Mouse (Mus musculus) small intestine, adult 2 months (tissue): ENCODE results near the gene Rnf19b. TPM values are rescaled to one million over a fixed set of nuclear protein-coding genes. Genes with fewer than 3 reads are reported as not detected.
A peak's percentile ranks its signal among the peaks of the same experiment; 100 is the strongest.

Experiments used
- H3K27ac ChIP-seq: fragments of 200-500 bp; 2 replicates; pipeline ENCODE4 v1.5.1; 2012; ENCODE audit warnings: low read depth, low read length, control low read depth, inconsistent platforms; ENCODE audit not compliant: insufficient read depth
- H3K27me3 ChIP-seq: fragments of 200-500 bp; 2 replicates; pipeline ENCODE4 v1.6.1; 2012; ENCODE audit warnings: mild to moderate bottlenecking, moderate library complexity, low read length, inconsistent platforms; ENCODE audit not compliant: control insufficient read depth, insufficient read depth
- H3K36me3 ChIP-seq: fragments of 200-500 bp; 2 replicates; pipeline ENCODE4 v1.6.1; 2012; ENCODE audit warnings: mild to moderate bottlenecking, low read length, control low read depth, inconsistent platforms; ENCODE audit not compliant: control insufficient read depth, insufficient read depth
- H3K4me1 ChIP-seq: fragments of 200-500 bp; 2 replicates; pipeline ENCODE4 v1.6.1; 2012; ENCODE audit warnings: low read length, inconsistent platforms, mixed read lengths; ENCODE audit not compliant: control insufficient read depth, insufficient read depth, insufficient read length
- H3K4me3 ChIP-seq: fragments of 200-500 bp; 2 replicates; pipeline ENCODE4 v1.5.1; 2012; ENCODE audit warnings: low read depth, mild to moderate bottlenecking, control low read depth, inconsistent platforms, low read length, moderate library complexity
- CTCF ChIP-seq: fragments of 200-500 bp; IDR thresholded peaks from 2 replicates; pipeline ENCODE4 v1.5.1; 2012; ENCODE audit warnings: low read depth, mild to moderate bottlenecking, control low read depth, inconsistent platforms, low read length, moderate library complexity, mixed read lengths; ENCODE audit not compliant: insufficient replicate concordance, insufficient read length; ENCODE audit errors: extremely low read depth
- POLR2A ChIP-seq: fragments of 200-500 bp; IDR thresholded peaks from 2 replicates; pipeline ENCODE4 v1.6.1; 2012; ENCODE audit warnings: low read depth, mild to moderate bottlenecking, control low read depth, inconsistent platforms, low read length, moderate library complexity
- WGBS: fragments of 180-500 bp; shearing (Covaris S2); methylation state at CpG from one replicate; pipeline ENCODE4 v1.1.7; 2018; 5-methylcytosine and 5-hydroxymethylcytosine counted together
- polyA plus RNA-seq: library from polyadenylated mRNA; depleted of rRNA; stranded (reverse); fragments of >200 nt; gene quantifications from 2 replicates; pipeline ENCODE4 v1.2.3, GENCODE M21; 2012

Rnf19b gene
- polyA plus RNA-seq, 1 experiment = 218 TPM

- no peaks in the 10 kb centered on the region for H3K36me3 ChIP-seq
- no peak overlapping the region for H3K4me3 ChIP-seq
- H3K27ac ChIP-seq = no peak overlapping the region
- no peak for TF ChIP-seq POLR2A
- TF ChIP-seq CTCF = no peak
- H3K27me3 ChIP-seq = peaks cover 29% of the 10 kb centered on the region
- peaks cover 7% of the 10 kb centered on the region for H3K4me1 ChIP-seq
- 62% methylated on average over 4 of the region's 4 CpGs for WGBS
Observed at GRCm38 (mm10) chr4:129050365-129050764, 7.7 kb upstream of the Rnf19b start.

DNA sequence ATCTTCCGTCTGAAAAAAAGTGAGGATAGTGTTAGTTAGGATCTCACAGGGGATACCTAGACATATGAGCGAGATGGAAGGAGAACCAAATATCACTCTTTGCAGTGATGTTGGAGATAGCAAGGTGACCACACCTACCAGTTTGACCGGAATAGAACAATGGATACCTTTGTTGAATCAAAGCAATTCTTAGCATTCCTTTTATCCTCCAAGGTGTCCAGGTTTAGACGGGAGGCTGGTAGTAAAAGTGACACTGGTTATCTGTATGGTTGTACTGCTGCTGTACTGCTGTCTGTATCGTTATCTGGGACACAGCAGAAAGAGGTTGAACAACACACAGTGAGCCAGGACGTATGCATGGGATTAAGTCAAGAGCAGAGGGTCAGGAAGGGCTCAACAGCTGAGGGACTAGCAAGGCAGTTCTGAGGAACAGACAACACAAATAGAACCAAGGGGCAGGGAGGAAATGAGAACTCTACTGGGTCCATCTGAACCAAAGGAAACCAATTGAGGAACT lies 7.1 kb upstream of the Rnf19b start:
- Histone ChIP-seq H3K27me3 (peaks cover 29% of the 10 kb centered on the region), H3K36me3 (no peaks in the 10 kb centered on the region), H3K4me1 (peaks cover 7% of the 10 kb centered on the region), H3K4me3 (no peak overlapping the region), H3K27ac (no peak overlapping the region)
- TF ChIP-seq POLR2A = no peak
- no peak for TF ChIP-seq CTCF
- 38% methylated on average over 6 of the region's 6 CpGs for WGBS

DNA sequence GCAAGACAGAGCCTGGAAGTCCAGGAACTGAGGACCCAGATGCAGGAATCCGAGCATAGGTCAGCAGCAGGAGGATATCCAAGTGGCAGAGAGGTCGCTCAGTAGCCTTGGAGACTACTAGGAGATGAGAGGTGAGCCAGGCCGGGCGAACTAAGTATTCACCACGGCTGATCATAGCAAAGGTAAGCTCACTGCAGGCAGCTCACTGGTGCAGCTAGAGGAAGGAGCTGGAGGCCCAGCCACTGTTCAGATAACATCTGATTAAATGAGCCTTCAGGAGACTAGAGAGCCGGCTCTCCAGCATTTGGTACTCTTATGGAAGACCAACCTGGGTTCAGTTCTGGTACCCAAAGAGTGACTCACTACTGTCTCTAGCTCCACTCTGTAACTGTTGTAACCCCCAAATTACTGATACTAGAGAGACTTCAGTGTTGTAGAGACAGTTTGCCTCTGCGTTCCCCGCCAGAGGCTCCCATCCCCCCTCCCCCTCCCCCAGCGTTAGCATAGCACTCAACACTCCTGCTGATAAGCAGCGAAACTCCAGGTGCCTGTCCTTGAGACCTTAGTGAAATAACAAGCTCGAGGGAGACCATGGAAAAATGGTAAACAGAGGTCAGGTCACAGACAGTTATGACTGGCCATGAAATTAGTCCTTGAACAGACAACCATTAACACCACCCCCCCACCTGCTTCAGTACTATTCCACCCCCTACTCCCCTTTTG lies 6.4 kb upstream of the Rnf19b start:
- WGBS = 40% methylated on average over 11 of the region's 11 CpGs

DNA sequence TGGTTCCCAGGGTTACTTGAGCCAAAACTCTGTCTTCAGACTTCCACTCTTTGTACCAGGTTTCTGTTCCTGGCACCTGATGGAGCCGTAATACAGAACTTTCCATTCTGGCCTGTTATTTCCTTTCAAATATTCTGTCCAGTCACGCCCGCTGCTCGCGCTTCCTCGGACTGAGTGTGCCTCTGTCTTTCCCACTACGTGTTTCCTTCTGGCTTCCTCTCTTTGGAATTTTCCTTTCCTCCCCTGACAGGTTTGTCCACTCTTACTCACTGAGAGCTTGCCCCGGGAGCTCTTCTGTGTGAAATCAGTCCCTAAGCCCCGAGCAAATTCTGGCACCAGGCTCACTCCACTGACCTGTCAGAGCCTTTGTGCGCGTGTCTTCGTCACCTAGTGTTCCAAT lies 3.3 kb upstream of the Rnf19b start:
- Histone ChIP-seq H3K27me3 (peaks cover 11% of the 10 kb centered on the region), H3K4me1 (no peaks in the 10 kb centered on the region), H3K36me3 (no peaks in the 10 kb centered on the region), H3K27ac (no peak overlapping the region), H3K4me3 (no peak overlapping the region)
- WGBS = 86% methylated on average over 12 of the region's 12 CpGs
- no peak for TF ChIP-seq POLR2A
- TF ChIP-seq CTCF = no peak

More for the DNA sequence above, 6.4 kb upstream of the Rnf19b start:
- H3K27me3 ChIP-seq = peaks cover 29% of the 10 kb centered on the region
- no peak overlapping the region for H3K4me3 ChIP-seq
- TF ChIP-seq POLR2A (no peak), CTCF (no peak)
- H3K27ac ChIP-seq = no peak overlapping the region
- peaks cover 7% of the 10 kb centered on the region for H3K4me1 ChIP-seq
- no peaks in the 10 kb centered on the region for H3K36me3 ChIP-seq

DNA sequence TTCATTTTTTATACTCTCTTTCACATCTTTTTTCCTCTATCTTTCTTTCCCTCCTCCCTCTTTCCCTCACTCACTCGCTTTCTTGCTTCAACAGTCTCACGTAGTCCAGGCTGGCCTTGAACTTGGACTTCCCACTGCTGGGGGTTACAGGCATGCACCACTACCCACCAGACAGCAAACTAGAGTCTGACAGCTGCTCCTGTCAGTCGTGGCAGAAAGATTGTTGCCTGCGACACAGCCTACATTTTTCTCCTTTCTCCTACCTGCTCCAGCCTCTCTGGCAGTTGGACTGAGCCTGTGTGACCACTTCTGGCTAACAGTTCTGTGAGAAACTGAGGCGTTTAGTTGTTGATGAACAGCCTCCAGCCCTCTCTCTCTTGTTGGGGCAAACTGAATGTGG lies 2.5 kb upstream of the Rnf19b start:
- 82% methylated on average over 5 of the region's 5 CpGs for WGBS
- H3K4me3 ChIP-seq = no peak overlapping the region
- no peaks in the 10 kb centered on the region for H3K36me3 ChIP-seq
- no peaks in the 10 kb centered on the region for H3K4me1 ChIP-seq
- TF ChIP-seq CTCF = no peak
- no peak for TF ChIP-seq POLR2A
- no peak overlapping the region for H3K27ac ChIP-seq
- peaks cover 5% of the 10 kb centered on the region for H3K27me3 ChIP-seq

DNA sequence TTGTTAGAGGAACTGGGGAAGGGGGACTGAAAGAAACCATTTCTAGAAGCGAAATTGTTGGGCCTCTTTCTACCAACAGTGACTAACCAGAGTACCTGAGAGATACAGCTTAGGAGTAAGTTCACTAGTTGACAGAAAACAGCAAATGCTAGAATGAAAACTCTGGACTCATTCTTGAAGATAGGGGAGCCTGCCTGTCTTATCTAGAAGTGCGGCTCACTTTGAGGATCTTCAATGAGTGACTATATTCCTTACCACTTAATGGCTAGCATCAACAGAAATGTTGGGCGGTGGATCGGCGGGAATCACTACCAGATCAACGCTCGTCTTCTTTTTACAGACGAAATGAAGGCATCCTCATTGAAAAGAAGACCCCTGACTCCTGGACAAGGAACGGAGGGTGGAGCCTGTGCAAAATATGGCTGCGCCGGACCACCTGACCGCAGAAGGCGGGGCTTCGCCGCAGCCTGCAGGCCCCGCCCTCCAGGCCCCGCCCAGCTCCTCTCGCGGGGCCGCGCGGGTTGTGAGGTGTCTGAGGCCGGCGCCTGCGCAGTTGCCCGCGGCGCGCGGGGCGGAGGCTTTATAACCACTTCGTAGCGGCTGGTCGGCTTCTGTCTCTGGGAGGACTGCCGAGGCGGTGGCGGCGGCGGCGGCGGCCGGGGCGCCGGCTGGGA lies 401 bp upstream of the Rnf19b start:
- Histone ChIP-seq H3K27ac (no peak overlapping the region), H3K36me3 (peaks cover 1% of the 10 kb centered on the region; the same call in 1 of the 2 replicates), H3K4me1 (peaks cover 1% of the 10 kb centered on the region; the same call in 1 of the 2 replicates), H3K27me3 (no peaks in the 10 kb centered on the region), H3K4me3 (peak overlapping the region; percentile 96)
- TF ChIP-seq POLR2A (peak; percentile 97), CTCF (no peak)
- 4% methylated on average over 44 of the region's 44 CpGs for WGBS

GRCm38 (mm10) chr4:129059125-129059551 lies 1.1 kb downstream of the Rnf19b start:
- Histone ChIP-seq H3K4me3 (peak overlapping the region; percentile 96), H3K36me3 (peaks cover 3% of the 10 kb centered on the region; the same call in 1 of the 2 replicates), H3K27me3 (no peaks in the 10 kb centered on the region), H3K27ac (peak overlapping the region; percentile 45), H3K4me1 (peaks cover 5% of the 10 kb centered on the region; the same call in 1 of the 2 replicates)
- 2% methylated on average over 13 of the region's 13 CpGs for WGBS
- TF ChIP-seq POLR2A = no peak
- TF ChIP-seq CTCF = no peak
